Mouse (Mus musculus) kidney, adult 2 months (tissue): ENCODE measurements around the gene Mta1. TPM values are rescaled to one million over a fixed set of nuclear protein-coding genes. Genes with fewer than 3 reads are reported as not detected.

Source experiments
- DNase-seq: peaks from one replicate; pipeline ENCODE4 v3.0.0; 2021
- H3K27ac ChIP-seq: fragments of 200-500 bp; 2 replicates; pipeline ENCODE4 v1.5.1; 2012; ENCODE audit warnings: low read depth, low read length, control low read depth, inconsistent platforms; ENCODE audit not compliant: insufficient read depth
- H3K27me3 ChIP-seq: fragments of 200-500 bp; replicated peaks from 2 replicates; pipeline ENCODE4 v1.6.1; 2012; ENCODE audit warnings: mild to moderate bottlenecking, moderate library complexity, low read length, inconsistent platforms; ENCODE audit not compliant: control insufficient read depth, insufficient read depth
- H3K36me3 ChIP-seq: fragments of 200-500 bp; 2 replicates; pipeline ENCODE4 v1.6.1; 2012; ENCODE audit warnings: mild to moderate bottlenecking, moderate library complexity, low read length, inconsistent platforms; ENCODE audit not compliant: control insufficient read depth, insufficient read depth
- H3K4me1 ChIP-seq: fragments of 200-500 bp; 2 replicates; pipeline ENCODE4 v1.6.1; 2011; ENCODE audit warnings: low read length; ENCODE audit not compliant: control insufficient read depth, insufficient read depth
- H3K4me3 ChIP-seq: fragments of 200-500 bp; 2 replicates; pipeline ENCODE4 v1.5.1; 2011; ENCODE audit warnings: mild to moderate bottlenecking, low read depth, low read length, control low read depth; ENCODE audit not compliant: insufficient read depth
- CTCF ChIP-seq: fragments of 200-500 bp; conservative IDR thresholded peaks from 2 replicates; pipeline ENCODE4 v1.5.1; 2011; ENCODE audit warnings: low read depth, mild to moderate bottlenecking, control low read depth, low read length, moderate library complexity, mixed read lengths; ENCODE audit not compliant: insufficient read depth, insufficient read length
- POLR2A ChIP-seq: fragments of 200-500 bp; IDR thresholded peaks from one replicate; pipeline ENCODE4 v1.6.1; 2011; ENCODE audit warnings: low read depth, low read length, control low read depth
- WGBS: fragments of 180-500 bp; shearing (Covaris S2); methylation state at CpG from one replicate; pipeline ENCODE4 v1.1.7; 2018; 5-methylcytosine and 5-hydroxymethylcytosine counted together
- polyA plus RNA-seq: library from polyadenylated mRNA; depleted of rRNA; stranded (reverse); fragments of >200 nt; gene quantifications from 2 replicates; pipeline ENCODE4 v1.2.3, GENCODE M21; 2012

Gene Mta1
- polyA plus RNA-seq, 1 experiment = 39.0 TPM

GRCm38 (mm10) chr12:113062201-113062600, 35.9 kb upstream of the Mta1 start:
- no peak overlapping the region for H3K4me3 ChIP-seq
- no peaks in the 10 kb centered on the region for H3K4me1 ChIP-seq
- no peaks in the 10 kb centered on the region for H3K27me3 ChIP-seq
- no peak overlapping the region for H3K27ac ChIP-seq
- H3K36me3 ChIP-seq = no peaks in the 10 kb centered on the region; the same call in 1 of the 2 replicates
- no peak for TF ChIP-seq POLR2A
- TF ChIP-seq CTCF = no peak
- DNase-seq = no peak
- WGBS = 91% methylated on average over 10 of the region's 10 CpGs

- DNase-seq = no peak
- TF ChIP-seq CTCF (no peak), POLR2A (no peak)
- Histone ChIP-seq H3K36me3 (no peaks in the 10 kb centered on the region; the same call in 1 of the 2 replicates), H3K27ac (no peak overlapping the region), H3K4me3 (no peak overlapping the region), H3K4me1 (no peaks in the 10 kb centered on the region), H3K27me3 (no peaks in the 10 kb centered on the region)
- 92% methylated on average over 7 of the region's 7 CpGs for WGBS
These were observed 34.4 kb upstream of the Mta1 start for GRCm38 (mm10) chr12:113063700-113064099.

- no peak for DNase-seq
- no peaks in the 10 kb centered on the region for H3K27me3 ChIP-seq
- no peak for TF ChIP-seq POLR2A
- TF ChIP-seq CTCF = no peak
- no peaks in the 10 kb centered on the region for H3K36me3 ChIP-seq
- H3K4me1 ChIP-seq = no peaks in the 10 kb centered on the region
- no peak overlapping the region for H3K4me3 ChIP-seq
- 90% methylated on average over 7 of the region's 7 CpGs for WGBS
- no peak overlapping the region for H3K27ac ChIP-seq
These were observed 30.1 kb upstream of the Mta1 start for GRCm38 (mm10) chr12:113068002-113068401.

GRCm38 (mm10) chr12:113069389-113069788, 28.7 kb upstream of the Mta1 start:
- Histone ChIP-seq H3K4me3 (no peak overlapping the region), H3K36me3 (no peaks in the 10 kb centered on the region), H3K27ac (no peak overlapping the region), H3K4me1 (peaks cover 5% of the 10 kb centered on the region), H3K27me3 (no peaks in the 10 kb centered on the region)
- DNase-seq = no peak
- TF ChIP-seq CTCF (no peak), POLR2A (no peak)
- 87% methylated on average over 6 of the region's 6 CpGs for WGBS

- no peak for DNase-seq
- Histone ChIP-seq H3K36me3 (no peaks in the 10 kb centered on the region), H3K27ac (no peak overlapping the region), H3K4me3 (no peak overlapping the region), H3K4me1 (peaks cover 9% of the 10 kb centered on the region), H3K27me3 (no peaks in the 10 kb centered on the region)
- TF ChIP-seq POLR2A (no peak), CTCF (no peak)
- 90% methylated on average over 6 of the region's 6 CpGs for WGBS
These were observed 26.8 kb upstream of the Mta1 start for GRCm38 (mm10) chr12:113071321-113071720.

- 66% methylated on average over 6 of the region's 6 CpGs for WGBS
- Histone ChIP-seq H3K36me3 (no peaks in the 10 kb centered on the region), H3K27ac (no peak overlapping the region), H3K4me1 (peaks cover 9% of the 10 kb centered on the region), H3K27me3 (no peaks in the 10 kb centered on the region), H3K4me3 (no peak overlapping the region)
- TF ChIP-seq POLR2A (no peak), CTCF (no peak)
- no peak for DNase-seq
These were observed 26.3 kb upstream of the Mta1 start for GRCm38 (mm10) chr12:113071827-113072226.

- peak; percentile 12 for DNase-seq
- Histone ChIP-seq H3K36me3 (no peaks in the 10 kb centered on the region), H3K27me3 (no peaks in the 10 kb centered on the region), H3K27ac (no peak overlapping the region), H3K4me3 (peak overlapping the region; percentile 11), H3K4me1 (peaks cover 9% of the 10 kb centered on the region)
- 11% methylated on average over 15 of the region's 15 CpGs for WGBS
- 0 out of 2 replicates have a peak, but pooled peaks have one; percentile 16 for TF ChIP-seq CTCF
- no peak for TF ChIP-seq POLR2A
These were observed 24.4 kb upstream of the Mta1 start for GRCm38 (mm10) chr12:113073420-113074328.
